In genomic region chr11:53858058-53858760, GRCm38 (mm10) we compare ENCODE assay signal across 11 mouse cellular contexts. TPM values are rescaled to one million over a fixed set of nuclear protein-coding genes. Genes with fewer than 3 reads are reported as not detected.
DNase-seq lines count a peak whose midpoint lies in the region; ATAC-seq and TF ChIP-seq lines count a peak whose summit lies in the region.
"Had no signal": no experiment of that assay in that cellular context is flagged by ENCODE, and none has a peak within 500 bp of the region (broad histone marks: within the 10 kb centered on the region; RNA-seq: fewer than 3 reads in every experiment).

No protein-coding gene starts in this region.

- H3K4me1 ChIP-seq in forebrain, embryonic 15.5 days, result peaks cover 3% of the 10 kb centered on the region; the same call in 1 of the 2 replicates
- H3K4me1 ChIP-seq in forebrain, embryonic 12.5 days, result no peaks in the 10 kb centered on the region
- peaks cover 18% of the 10 kb centered on the region for H3K4me1 ChIP-seq in lung, adult 2 months (ENCODE audit: control insufficient read depth, insufficient read depth, low read length)
- no peaks in the 10 kb centered on the region; the same call in 1 of the 2 replicates for H3K4me1 ChIP-seq in embryonic facial prominence, embryonic 15.5 days

- peak overlapping the region; percentile 77; the same call in 1 of the 2 replicates for H3K4me2 ChIP-seq in forebrain, embryonic 15.5 days (replicated peaks)
- no peak overlapping the region for H3K4me2 ChIP-seq in forebrain, embryonic 12.5 days
- peak overlapping the region; percentile 76 for H3K4me2 ChIP-seq in embryonic facial prominence, embryonic 15.5 days (replicated peaks)

- H3K9ac ChIP-seq in forebrain, embryonic 15.5 days (replicated peaks), result no peak overlapping the region
- no peak overlapping the region for H3K9ac ChIP-seq in forebrain, embryonic 12.5 days
- no peak overlapping the region for H3K9ac ChIP-seq in embryonic facial prominence, embryonic 15.5 days

- TF ChIP-seq POLR2A in lung, adult 2 months (IDR thresholded peaks at IDR 0.05; ENCODE audit: borderline replicate concordance, extremely low read depth, low read depth, low read length), result no peak

- DNase-seq in lung, adult 2 months, result no peak
- no peak for DNase-seq in lung, postnatal 10 days
- DNase-seq in thymus, postnatal 36 days, result no peak
- DNase-seq in cerebellum, postnatal 14 days, result no peak
- DNase-seq: layer of hippocampus, adult 9-11 months; thymus, postnatal 14 days had no signal

- no peak for ATAC-seq in forebrain, embryonic 15.5 days (replicated peaks)
- no peak for ATAC-seq in forebrain, embryonic 12.5 days (ENCODE audit: low FRiP score)
- ATAC-seq in embryonic facial prominence, embryonic 15.5 days (ENCODE audit: insufficient number of reproducible peaks, low FRiP score, low TSS enrichment, low read depth), result no peak
- ATAC-seq in megakaryocyte-erythroid progenitor cell, adult 5-6 weeks (replicated peaks; ENCODE audit: low FRiP score, low TSS enrichment, poor library complexity, severe bottlenecking), result 0 out of 2 replicates have a peak, but pooled peaks have one; percentile 18

- no peak overlapping the region for H3K4me3 ChIP-seq in forebrain, embryonic 15.5 days
- H3K4me3 ChIP-seq in forebrain, embryonic 12.5 days (replicated peaks), result no peak overlapping the region; the same call in 1 of the 2 replicates
- H3K4me3 ChIP-seq in lung, adult 2 months (replicated peaks; ENCODE audit: extremely low read depth, low read depth, low read length), result peak overlapping the region; percentile 87
- H3K4me3 ChIP-seq in embryonic facial prominence, embryonic 15.5 days (replicated peaks), result no peak overlapping the region

- no peak for TF ChIP-seq CTCF in lung, adult 2 months (IDR thresholded peaks at IDR 0.05; ENCODE audit: insufficient read depth, low read length)

- H3K27me3 ChIP-seq in forebrain, embryonic 15.5 days, result no peaks in the 10 kb centered on the region
- H3K27me3 ChIP-seq in forebrain, embryonic 12.5 days, result peaks cover 9% of the 10 kb centered on the region
- no peaks in the 10 kb centered on the region for H3K27me3 ChIP-seq in embryonic facial prominence, embryonic 15.5 days

- no peak overlapping the region for H3K27ac ChIP-seq in forebrain, embryonic 15.5 days (replicated peaks)
- H3K27ac ChIP-seq in forebrain, embryonic 12.5 days, result no peak overlapping the region
- H3K27ac ChIP-seq in embryonic facial prominence, embryonic 15.5 days (replicated peaks), result no peak overlapping the region

- 80% methylated on average over 6 of the region's 6 CpGs for WGBS in forebrain, embryonic 15.5 days
- WGBS in forebrain, embryonic 12.5 days, result 82% methylated on average over 6 of the region's 6 CpGs
- WGBS in lung, adult 2 months, result 59% methylated on average over 6 of the region's 6 CpGs
- WGBS in embryonic facial prominence, embryonic 15.5 days, result 74% methylated on average over 6 of the region's 6 CpGs

- H3K9me3 ChIP-seq in forebrain, embryonic 15.5 days, result no peaks in the 10 kb centered on the region
- H3K9me3 ChIP-seq in forebrain, embryonic 12.5 days, result no peaks in the 10 kb centered on the region
- no peaks in the 10 kb centered on the region for H3K9me3 ChIP-seq in embryonic facial prominence, embryonic 15.5 days (replicated peaks)

- no peaks in the 10 kb centered on the region for H3K36me3 ChIP-seq in forebrain, embryonic 15.5 days
- no peaks in the 10 kb centered on the region for H3K36me3 ChIP-seq in forebrain, embryonic 12.5 days (replicated peaks)
- H3K36me3 ChIP-seq in embryonic facial prominence, embryonic 15.5 days, result no peaks in the 10 kb centered on the region

RNA-seq across cellular contexts. Expression of gene Gm12216, which starts 0.8 kb away (rescaled TPM):
- 0.28 TPM in 1 of 2 replicates, not detected in the other for polyA plus RNA-seq in forebrain, embryonic 15.5 days (2015; fragmentation: Nextera tagmentation; extraction: Ambion mirVana)
- 0.36 TPM in 1 of 2 replicates, not detected in the other for polyA plus RNA-seq in forebrain, embryonic 12.5 days (2016; fragmentation: Nextera tagmentation; extraction: Ambion mirVana)
- 19.8 and 28.7 TPM in 2 replicates for polyA plus RNA-seq in lung, adult 2 months (2012; rRNA removed)
- polyA plus RNA-seq in embryonic facial prominence, embryonic 15.5 days (2015; fragmentation: Nextera tagmentation; extraction: Ambion mirVana), result 1.3 and 1.6 TPM in 2 replicates
- total RNA-seq in megakaryocyte-erythroid progenitor cell, adult 5-6 weeks (2014; fragmentation: Nextera tagmentation), result 5.5 and 12.6 TPM in 2 replicates
- total RNA-seq in megakaryocyte-erythroid progenitor cell, adult 5-6 weeks (2017), result 1.5 TPM in 1 of 2 replicates, not detected in the other
- polyA plus RNA-seq: neural tube, embryonic 11.5 days had no signal

RNA-seq across cellular contexts. Expression of gene Slc22a5, which starts 33.3 kb away (rescaled TPM):
- polyA plus RNA-seq in forebrain, embryonic 15.5 days (2015; fragmentation: Nextera tagmentation; extraction: Ambion mirVana), result 10.2 and 10.9 TPM in 2 replicates
- 7.8 and 7.9 TPM in 2 replicates for polyA plus RNA-seq in forebrain, embryonic 12.5 days (2016; fragmentation: Nextera tagmentation; extraction: Ambion mirVana)
- 22.4 and 23.0 TPM in 2 replicates for polyA plus RNA-seq in lung, adult 2 months (2012; rRNA removed)
- 8.5 TPM in 2 replicates for polyA plus RNA-seq in embryonic facial prominence, embryonic 15.5 days (2015; fragmentation: Nextera tagmentation; extraction: Ambion mirVana)
- 6.3 and 10.5 TPM in 2 replicates for total RNA-seq in megakaryocyte-erythroid progenitor cell, adult 5-6 weeks (2014; fragmentation: Nextera tagmentation)
- total RNA-seq in megakaryocyte-erythroid progenitor cell, adult 5-6 weeks (2017), result 7.0 and 11.2 TPM in 2 replicates
